Mouse (Mus musculus): ENCODE results near the gene Fus.
"Not testable (repeated sequence)": the region's sequence is repeated elsewhere in the genome, so short reads cannot be mapped to it uniquely, and the experiment has no call there.

The Fus gene

DNA sequence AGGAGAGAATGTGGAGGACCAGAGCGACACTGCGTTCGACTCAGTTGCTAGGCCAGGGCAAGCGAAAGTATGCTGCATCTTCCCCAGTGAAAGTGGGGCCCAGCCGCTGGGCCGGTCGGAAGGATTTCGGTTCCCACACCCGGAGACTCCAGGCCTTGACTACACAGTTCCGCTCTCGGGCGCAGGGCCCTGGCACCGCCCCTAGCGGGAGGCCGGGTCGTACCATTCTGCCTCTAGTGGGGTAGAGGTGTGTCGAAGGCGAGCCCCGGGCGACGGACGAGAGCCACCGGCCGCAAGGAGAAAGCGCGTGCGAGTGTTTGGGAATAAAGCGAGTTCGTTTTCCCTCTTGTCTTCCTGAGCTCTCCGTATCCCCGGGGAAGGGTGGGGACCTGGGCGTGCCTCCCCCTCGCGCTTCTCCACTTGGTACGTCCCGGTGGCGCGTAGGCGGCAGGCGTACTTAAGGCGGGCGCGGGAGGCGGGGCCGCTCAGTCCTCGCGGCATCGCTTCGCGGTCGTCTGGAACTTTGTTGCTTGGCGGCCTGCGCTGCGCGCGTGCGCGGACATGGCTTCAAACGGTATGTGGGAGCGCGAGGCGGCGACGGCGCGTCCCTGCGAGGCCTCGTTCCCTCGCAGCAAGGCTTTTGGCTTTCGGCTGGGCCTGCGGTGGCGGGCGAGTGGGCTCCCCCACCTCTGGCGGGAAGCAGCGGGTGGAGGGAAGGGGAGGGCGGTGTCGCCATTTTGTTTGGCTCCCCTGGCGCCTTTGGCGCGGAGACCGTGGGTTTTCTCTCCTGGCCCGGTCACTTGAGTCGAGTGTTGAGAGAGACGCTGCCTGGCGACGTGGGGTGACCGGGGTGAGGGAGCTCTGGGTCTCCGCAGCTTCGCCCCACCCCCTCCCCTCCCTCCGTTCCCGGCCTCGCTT, at the start of gene Fus:
Gene Fus, plus strand, starts transcription at position 454 of the 918 bp plus-strand sequence.
- peak; percentile 93 for DNase-seq (ENCODE audit: low spot score)

DNA sequence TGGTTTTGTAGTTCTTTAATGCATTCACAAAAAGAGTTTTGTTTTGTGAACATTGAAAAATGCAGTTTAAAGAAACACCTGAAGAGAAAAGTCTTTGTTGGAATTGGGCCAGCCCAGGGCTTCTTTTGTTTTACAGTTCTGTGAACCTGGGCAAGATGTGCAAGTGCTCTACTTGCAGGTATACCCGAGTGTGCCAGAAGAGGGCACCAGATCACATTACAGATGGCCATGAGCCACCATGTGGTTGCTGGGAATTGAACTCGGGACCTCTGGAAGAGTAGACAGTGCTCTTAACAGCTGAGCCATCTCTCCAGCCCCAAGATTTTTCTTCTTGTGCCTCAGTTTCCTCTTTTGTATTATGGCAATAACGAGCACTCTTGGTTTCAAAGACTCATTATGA, 49.1 kb upstream of the Fus start:
- DNase-seq (ENCODE audit: low spot score): peak; percentile 64

DNA sequence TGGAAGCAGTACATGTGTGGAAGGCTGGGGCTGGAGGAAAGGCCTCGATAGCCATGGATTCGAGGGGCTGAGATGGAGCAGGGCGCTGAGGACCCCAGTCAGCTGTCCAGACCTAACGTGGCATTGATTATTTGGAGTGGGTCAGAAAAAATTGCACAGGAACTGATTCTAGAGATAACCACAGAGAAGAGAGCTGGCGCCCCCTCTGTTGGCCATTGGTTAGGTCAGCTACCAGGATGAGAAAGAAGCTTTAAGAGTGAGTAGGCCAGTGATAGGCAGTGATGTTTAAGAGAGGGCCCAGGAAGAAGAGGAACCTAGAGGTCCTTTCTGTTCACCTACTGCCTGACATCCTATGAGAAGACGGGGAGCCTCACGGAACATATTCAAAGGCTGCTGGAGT, 48.0 kb upstream of the Fus start:
- DNase-seq (ENCODE audit: low spot score): no peak

DNA sequence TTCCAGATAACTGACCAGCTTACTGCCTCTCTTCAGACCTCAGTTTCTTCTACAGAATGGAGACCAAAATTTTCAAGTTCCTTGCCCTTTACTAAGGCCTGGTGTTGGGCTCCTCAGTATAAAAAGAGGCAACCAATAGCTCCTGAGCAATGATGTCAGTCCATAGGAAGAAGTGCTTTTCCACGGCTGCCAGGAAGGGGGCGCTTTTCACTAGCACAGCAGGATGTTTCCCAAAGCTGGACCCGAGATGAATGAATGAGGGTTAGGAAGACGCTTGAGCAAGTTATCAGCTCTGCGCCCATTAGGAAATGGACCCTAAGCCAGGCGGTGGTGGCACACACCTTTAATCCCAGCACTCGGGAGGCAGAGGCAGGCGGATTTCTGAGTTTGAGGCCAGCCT, 45.7 kb upstream of the Fus start:
- DNase-seq (ENCODE audit: low spot score): peak; percentile 61

DNA sequence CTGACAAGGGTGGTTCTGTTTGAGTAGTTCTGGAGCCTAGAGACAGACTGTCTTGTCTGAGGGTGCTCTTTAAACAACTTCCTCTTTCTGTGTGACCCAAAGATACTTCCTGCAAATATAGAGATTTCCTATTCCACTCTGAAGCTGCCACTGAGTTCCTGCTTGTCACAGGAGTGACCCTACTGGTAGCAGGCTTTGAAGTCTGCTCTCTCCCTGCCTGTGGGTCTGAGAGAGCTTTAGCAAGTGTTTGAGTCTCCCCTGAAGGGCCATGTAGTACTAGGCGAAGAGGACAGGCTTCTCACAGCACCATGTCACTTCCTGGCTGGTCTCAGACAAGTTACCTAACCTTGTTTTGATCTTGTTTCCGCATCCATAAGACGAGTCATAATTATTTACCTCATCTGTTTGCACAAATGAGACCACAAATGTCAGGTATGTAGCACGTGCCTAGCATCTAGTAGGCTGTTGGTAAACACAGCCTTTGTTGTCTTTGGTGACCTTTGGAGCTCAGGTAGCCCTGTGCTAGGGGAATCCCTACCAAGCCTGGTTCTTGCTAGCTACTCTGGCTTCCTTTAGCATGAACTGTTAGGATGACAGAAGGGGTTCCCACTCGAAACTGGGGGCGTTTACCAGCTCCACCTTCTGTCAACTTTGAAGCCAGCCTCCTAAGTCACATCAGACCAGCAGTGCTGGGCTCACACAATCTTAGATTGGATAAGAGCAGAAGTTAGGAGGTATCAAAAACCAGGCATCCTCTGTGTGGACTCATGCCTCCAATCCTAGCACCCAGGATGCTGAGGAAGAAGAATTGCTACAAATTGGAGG, 44.6 kb upstream of the Fus start:
- DNase-seq (ENCODE audit: low spot score): peak; percentile 36

DNA sequence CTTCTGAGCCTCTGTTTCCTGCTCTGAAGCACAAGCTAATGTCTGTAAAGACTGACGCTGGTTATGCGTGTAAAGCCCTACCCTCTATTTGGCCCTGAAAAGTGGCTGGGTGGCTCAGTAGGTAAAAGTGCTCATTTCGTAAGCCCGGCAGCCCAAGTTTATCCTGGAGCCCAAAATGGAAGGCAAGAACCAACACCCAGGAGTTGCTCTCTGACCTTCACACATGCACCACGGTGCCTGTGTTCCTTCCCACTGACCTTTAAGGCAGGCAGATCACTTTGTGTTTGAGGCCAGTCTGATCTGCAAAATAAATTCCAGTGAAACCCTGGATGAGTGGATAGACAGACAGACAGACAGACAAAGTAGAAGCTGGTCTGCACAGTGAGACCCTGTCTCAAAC, 43.5 kb upstream of the Fus start:
- DNase-seq (ENCODE audit: low spot score): no peak

DNA sequence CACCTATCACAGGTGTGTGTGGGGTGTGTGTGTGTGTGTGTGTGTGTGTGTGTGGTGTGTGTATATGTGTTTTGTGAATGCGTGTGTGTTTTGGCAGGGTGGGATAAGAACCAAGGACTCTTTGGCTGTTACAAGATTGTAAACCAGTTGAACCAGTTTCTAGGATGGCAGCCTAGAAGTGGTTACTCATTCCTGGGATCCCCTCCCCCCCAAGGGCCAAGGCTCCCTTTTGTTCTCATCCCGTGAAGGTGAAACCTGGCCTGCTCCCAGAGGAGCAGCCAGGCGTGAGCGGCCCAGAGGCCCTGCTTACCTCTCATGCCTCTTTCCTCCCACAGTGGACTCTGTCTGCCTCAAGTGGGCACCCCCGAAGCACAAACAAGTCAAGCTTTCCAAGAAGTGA, 42.0 kb upstream of the Fus start:
- peak; percentile 86 for DNase-seq (ENCODE audit: low spot score)

DNA sequence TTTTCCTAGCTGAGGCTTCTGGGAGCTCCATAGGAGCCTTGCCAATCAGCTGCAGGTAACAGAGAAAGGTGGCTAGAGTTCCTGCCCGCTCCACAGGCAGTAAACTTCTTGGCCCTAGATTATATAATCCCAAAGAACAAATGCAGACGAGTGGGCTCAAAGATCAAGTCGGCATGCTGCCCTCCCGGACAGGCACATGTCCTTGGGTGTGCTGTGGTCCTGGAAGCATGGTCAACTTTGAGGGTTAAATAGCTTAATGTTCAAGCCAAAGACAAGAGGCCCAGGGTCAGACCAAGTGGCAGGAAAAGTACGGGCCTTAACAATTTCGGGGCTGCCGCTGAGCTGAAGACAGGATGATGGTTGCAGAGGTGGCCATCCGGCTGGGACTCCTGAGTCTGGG, 41.2 kb upstream of the Fus start:
- DNase-seq (ENCODE audit: low spot score): no peak

DNA sequence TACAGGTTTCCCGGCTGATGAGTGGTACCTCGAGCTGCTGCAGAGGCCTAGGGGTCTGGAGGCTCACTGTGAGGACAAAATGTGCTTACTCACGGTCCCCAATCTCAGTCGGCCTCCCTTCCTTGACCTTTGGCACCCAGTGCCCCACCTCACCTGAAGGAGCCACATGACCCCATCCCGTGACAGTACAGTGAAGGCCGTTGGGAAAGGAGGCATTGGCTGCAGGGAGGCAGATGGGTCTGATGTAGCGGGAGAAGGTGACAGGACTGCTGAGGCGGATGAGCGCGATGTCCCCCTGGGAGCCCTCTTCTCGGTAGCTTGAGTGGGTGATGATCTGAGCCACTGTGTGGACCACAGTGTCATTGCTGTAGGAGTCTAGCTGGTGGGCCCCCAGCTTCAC, 40.4 kb upstream of the Fus start:
- DNase-seq (ENCODE audit: low spot score): no peak

DNA sequence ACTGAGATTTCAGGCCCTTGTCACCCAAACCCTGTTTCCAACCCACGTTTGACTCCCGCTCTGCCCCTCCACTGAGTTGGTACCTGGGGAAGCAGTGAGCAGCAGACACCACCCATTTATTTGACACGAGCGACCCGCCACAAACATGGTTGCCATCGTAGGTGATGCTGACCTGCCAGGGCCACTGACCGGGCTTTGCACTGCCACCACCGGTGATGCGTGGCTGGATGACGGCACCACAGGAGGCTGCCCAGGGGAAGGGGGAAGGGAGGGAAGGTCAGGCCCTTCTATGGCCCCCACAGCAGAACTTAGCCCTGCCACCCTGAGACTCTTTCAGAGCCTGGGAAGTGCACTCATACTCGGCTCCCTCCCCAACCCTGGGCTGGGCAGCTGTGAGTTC, 39.5 kb upstream of the Fus start:
- no peak for DNase-seq (ENCODE audit: low spot score)

DNA sequence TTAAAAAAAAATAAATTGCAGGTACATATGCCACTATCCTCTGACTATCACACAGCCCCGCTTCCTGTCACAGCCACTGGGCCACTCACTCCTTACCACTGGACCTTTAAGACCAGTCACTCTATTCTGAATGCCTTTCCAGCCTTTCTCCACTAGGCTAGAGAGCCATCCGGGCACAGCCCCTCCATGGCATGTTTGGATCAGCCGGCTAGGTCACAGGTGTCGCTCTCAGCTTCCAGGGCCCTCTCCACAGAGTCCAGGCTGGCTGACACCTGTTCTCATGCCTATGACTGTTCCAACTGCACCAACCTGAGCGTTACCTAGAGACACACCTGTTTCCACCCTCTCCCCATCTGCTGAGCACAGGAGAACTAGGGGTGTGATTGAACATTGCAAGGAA, 38.7 kb upstream of the Fus start:
- DNase-seq (ENCODE audit: low spot score): peak; percentile 48

DNA sequence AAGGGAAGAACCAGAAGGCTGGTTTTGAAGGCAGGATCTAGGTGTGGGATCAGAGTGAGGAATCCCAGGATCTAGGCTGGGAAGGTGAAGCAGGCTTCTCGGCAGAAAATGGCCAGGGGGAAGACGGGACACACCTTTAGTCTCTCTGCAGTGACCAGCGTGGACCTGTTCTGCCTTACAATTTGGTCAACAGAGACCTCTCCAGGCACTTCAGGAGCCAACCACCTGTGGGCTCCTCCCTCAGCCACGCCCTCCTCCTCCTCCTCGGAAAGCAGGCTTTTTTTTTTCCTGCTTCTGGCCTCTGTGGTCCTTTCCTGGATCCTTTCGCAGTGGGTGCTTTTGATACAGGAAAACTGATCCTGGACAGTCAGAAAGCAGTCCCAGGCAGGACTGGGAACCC, 37.3 kb upstream of the Fus start, which contains the start of gene Prss8:
Gene Prss8, minus strand, starts transcription at position 182 of the 400 bp plus-strand sequence.
- DNase-seq (ENCODE audit: low spot score): peak; percentile 91

DNA sequence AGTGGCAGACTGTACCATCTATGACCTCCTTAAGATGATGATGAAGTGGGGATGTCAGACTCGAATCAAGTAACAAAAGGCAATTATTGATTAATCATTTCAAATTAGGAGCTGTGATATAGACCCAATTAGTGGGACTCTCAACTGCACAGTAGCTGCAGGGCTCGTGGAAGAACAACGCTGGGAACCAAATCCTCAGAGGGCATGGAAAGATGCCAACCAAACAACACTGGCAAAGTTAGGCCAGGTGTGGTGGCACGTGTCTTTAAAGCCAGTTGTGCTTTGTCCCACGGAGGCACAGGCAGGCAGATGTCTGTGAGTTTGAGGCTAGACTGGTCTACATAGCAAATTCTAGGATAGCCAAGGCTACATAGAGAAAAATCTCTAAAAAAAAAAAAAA, 36.6 kb upstream of the Fus start:
- no peak for DNase-seq (ENCODE audit: low spot score)

DNA sequence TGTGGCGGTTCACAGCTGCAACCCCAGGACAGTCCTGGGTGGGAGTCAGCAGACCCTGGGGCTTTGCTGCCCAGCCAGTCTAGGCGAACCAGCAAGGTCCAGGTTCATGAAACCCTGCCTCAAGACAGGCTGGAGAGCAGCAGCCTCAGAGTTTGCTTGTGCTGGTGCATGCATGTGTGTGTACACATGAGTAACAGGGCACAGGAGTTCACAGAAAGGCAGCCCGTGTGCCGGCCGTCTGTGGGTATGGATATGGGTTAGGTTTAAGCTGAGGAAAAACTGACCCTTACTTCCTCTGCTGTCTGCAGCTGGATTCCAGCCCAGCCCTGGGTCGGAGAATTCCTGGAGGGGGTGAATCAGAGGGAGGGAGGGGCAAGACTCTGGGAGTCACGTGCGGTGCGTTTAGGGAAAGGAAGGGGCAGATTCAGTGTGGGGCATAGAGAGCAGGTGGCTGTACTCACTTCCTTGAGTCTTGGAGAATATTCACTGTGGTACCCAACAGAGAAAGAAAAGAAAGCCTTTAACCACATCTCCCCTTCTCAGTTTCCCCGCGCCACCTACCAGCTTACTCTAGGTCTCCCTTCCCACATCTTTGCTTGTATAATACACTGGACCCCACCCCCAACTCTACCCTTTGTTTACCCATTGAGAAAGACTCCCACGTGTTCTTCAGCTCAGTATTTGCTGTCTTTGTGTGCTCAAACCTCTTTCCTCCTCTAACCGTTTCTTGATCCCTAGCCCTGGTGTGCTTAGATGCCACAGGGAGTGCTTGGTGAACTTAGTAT, 35.7 kb upstream of the Fus start:
- DNase-seq (ENCODE audit: low spot score): peak; percentile 70

DNA sequence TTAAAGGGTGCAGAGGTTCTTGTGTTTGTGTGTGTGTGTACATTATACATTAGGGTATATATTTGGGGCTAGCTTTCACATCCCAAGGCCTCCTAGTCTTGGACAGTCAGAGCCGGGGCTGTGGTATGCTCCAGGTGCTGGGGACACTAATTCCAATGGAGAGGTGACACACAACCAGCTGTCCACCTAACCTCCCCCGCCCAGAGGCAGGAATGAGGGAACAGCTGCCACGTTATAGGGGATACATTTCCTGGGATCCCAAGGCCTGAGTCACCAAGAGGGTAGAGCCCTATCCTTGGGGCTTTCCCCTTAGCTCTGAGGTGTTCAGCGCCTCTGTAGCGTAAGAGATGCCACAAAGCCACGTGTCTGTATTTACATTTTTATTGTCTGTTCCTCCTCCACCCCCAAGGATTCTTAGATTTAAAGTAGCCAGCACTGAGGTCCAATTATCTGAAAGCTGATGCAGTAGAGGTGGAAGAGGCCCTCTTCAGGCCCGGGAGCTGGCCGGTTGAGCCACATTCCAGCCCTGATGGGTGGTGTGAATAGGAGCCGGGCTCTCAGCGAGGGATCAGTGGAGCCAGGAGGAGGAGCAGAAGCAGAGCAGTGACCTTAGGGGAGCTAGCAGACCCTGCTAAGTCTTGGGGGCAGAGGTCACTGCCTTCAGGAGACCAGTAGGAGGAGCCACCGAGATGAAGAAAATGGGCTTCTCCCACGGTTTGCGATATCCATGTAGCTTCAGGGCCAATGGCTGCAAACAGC, 34.8 kb upstream of the Fus start:
- peak; percentile 83 for DNase-seq (ENCODE audit: low spot score)

DNA sequence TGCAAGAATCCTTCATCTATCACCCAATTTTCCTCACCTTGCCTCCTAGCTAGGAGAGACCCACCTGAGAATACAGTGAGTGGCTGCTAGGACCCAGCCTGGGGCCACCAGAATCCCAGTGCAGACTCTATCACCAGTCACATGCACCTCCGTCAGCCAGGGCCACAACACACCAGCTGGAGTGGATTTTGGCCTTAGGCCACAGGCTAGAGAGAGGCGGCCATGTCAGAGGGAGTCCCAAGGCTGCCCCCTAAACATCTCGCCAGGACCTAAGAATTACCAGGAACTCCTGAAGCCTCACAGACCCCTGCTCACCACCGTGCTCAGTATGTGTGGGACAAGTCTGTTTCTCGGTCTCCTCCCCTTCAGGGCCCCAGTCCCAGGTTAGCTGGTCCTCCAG, 33.2 kb upstream of the Fus start:
- no peak for DNase-seq (ENCODE audit: low spot score)

DNA sequence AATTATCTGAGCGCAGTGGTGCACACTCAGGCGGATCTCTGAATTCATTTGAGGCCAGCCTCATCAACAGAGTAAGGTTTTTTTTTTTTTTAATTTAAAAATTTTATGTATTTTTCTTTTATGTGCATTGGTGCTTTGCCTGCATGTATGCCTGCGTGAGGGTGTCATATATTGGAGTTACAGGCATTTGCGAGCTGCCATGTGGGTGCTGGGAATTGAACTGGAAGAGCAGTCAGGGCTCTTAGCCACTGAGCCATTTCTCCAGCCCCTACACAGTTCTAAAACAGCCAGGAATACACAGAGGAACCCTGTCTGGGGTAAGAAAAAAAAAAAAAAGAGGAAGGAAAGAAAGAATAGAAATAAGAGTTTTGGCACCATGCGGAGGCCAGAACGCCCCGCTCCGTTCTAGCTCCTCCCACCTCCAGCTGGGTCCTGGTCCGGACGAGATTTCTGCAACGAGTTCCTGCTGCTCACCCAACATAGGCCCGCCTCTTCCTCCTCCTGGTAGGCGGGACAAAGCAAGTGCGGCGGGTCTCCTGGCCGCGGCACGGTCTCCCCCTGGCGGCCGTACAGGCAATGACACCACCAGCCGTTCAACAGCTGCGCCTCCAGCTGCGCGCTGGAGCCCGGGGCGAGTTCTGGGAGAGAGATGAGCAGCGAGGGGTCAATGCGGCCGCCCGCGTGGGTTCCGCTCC, 32.1 kb upstream of the Fus start:
- peak; percentile 97 for DNase-seq (ENCODE audit: low spot score)

DNA sequence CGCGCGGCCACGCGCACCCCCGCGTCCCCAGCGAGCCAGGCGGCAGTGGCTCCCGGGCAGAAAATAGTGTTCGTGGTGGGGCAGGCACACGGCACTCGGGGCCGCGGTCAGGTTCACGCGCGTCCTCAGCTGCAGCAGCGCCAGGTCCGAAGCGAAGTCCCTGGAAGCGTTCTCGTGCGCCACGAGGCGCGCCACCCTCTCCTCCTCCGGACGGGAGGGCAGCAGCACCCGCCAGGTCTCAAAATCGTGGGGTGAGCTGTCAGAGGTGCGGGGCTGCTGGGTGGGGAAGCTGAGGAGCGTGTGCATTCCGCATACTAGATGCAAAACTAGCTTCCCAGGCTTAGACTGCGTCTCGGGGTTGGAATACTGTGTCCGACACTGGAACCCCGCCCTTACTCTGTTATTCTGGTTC, 31.5 kb upstream of the Fus start:
- DNase-seq (ENCODE audit: low spot score): no peak

DNA sequence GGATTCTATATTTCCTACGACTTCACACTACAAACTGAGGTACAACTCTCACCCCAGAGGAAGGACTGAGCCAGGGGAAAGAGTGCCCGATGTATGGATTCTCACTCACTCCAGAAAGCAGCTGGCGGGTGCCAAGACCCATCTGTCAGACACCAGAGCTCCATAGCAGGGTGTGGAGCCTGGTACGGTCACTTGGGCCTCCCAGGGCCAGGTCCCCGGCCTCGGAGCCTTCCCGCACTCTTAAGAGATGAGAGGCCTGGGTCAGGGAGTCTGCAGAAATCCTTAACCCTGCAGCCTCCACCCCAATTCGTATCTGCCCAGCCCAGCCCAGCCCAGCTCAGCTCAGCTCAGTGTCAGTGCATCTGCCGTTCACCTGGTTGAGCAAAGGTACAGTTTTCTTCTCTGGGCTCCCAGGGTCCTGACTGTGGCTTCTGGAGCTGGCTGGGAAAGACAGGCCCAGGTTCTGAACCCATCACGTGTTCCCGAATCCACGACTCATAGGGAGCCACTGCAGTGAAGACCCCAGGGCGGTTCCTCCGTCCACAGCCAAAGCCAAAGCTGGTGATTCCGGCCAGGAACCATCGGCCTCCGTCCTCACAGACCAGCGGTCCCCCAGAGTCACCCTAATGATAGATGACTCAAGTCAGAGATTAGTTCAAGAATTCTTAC, 30.9 kb upstream of the Fus start:
- DNase-seq (ENCODE audit: low spot score): no peak

DNA sequence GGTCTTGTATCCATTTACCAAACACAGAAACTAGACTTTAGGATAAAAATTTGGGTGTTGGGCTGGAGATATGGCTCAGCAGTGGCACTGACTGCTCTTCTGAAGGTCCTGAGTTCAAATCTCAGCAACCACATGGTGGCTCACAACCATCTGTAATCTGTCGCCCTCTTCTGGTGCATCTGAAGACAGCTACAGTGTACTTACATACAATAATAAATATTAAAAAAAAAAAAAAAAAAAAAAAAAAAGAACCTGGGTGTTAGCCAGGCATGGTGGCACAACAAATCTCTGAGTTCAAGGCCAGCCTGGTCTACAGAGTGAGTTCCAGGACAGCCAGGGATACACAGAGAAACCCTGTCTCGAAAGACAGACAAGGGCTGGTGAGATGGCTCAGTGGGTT, 25.2 kb upstream of the Fus start:
- DNase-seq (ENCODE audit: low spot score): not testable (repeated sequence)

All from lung, postnatal 25 days (tissue).